Mouse (Mus musculus) embryonic fibroblast, embryonic 13.5 days (primary cell): ENCODE results near the gene Chit1.

ENCODE experiments used
- CTCF ChIP-seq: IDR thresholded peaks from 2 replicates; pipeline ENCODE4 v1.5.1; 2011; ENCODE audit warnings: mild to moderate bottlenecking, control low read depth, low read length, moderate library complexity, borderline replicate concordance; ENCODE audit not compliant: insufficient read depth
- POLR2A ChIP-seq: IDR thresholded peaks from 2 replicates; pipeline ENCODE4 v1.6.1; 2011; ENCODE audit warnings: low read depth, mild to moderate bottlenecking, control low read depth, low read length, moderate library complexity

DNA sequence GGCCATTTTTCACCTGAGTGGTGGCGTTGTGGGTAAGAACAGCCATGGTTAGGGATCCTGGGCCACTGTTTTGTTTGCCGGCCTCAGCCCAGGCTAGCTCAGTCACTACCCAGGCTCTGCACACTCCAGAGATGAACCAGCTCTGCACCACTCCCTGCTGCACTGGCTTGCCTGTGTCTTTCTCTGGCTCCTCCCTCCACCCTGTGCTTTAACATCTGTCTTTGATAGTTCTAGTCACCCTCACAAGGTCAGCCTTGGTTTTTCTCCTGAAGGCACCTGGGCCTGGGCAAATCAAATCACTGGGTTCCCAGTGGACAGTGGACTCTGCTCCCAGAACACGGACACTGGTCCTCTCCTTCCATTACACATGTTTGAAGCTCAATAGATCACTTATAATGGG, 43.1 kb downstream of the Chit1 start:
- TF ChIP-seq POLR2A (no peak), CTCF (no peak)
